In the genomic region with DNA sequence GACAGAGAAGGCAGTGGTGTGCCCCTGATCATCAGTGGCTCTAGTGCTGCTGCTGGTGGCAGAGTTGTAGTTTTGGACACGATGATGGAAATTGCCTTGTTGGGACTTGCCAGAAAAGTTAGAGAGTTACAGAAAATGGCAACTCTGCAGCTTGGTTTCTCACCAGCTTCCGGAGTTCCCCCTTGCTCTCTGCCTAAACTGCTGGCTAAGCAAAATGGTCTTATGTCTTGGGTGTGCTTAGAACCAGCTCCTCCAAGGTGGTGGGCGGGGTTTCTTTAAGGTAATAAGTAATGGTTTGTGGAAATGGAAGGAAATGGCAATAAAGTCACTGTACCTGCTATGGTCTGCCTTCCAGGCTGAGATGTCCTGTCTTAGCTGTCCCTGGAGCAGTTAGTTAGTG, we compare ENCODE assay signal across 19 mouse cellular contexts. TPM values are rescaled to one million over a fixed set of nuclear protein-coding genes. Genes with fewer than 3 reads are reported as not detected.
A peak's percentile ranks its signal among the peaks of the same experiment; 100 is the strongest.
DNase-seq lines count a peak whose midpoint lies in the region; ATAC-seq and TF ChIP-seq lines count a peak whose summit lies in the region.
"Had no signal": no experiment of that assay in that cellular context is flagged by ENCODE, and none has a peak within 500 bp of the region (broad histone marks: within the 10 kb centered on the region; RNA-seq: fewer than 3 reads in every experiment).

No protein-coding gene starts in this region.

- TF ChIP-seq POLR2A in CH12.LX (IDR thresholded peaks at IDR 0.05; ENCODE audit: low read depth, low read length), result no peak

- no peak overlapping the region for H3K27ac ChIP-seq in CH12.LX (ENCODE audit: insufficient read depth, low read depth)
- no peak overlapping the region for H3K27ac ChIP-seq in hindbrain, embryonic 12.5 days
- H3K27ac ChIP-seq in midbrain, embryonic 11.5 days (ENCODE audit: low read depth, low read length), result no peak overlapping the region
- H3K27ac ChIP-seq: embryonic facial prominence, embryonic 12.5 days; forebrain, embryonic 15.5 days; heart, embryonic 13.5 days; intestine, embryonic 15.5 days had no signal

- in situ Hi-C loops in CH12.LX (cut with MboI; ENCODE audit: low pct_ligation_motif_present, low pct_unique_long_range_greater_than_20kb, low sequenced_read_pairs), result no loop called here

- no peak overlapping the region for H3K9ac ChIP-seq in CH12.LX (ENCODE audit: insufficient read depth, low read depth)
- no peak overlapping the region for H3K9ac ChIP-seq in hindbrain, embryonic 12.5 days
- no peak overlapping the region for H3K9ac ChIP-seq in midbrain, embryonic 11.5 days (ENCODE audit: low read length)
- H3K9ac ChIP-seq: embryonic facial prominence, embryonic 12.5 days; forebrain, embryonic 15.5 days; heart, embryonic 13.5 days; intestine, embryonic 15.5 days had no signal

- ATAC-seq in megakaryocyte, adult 5-6 weeks (ENCODE audit: poor library complexity, severe bottlenecking), result no peak
- no peak for ATAC-seq in hindbrain, embryonic 12.5 days (ENCODE audit: low FRiP score)
- no peak for ATAC-seq in midbrain, embryonic 11.5 days (ENCODE audit: low FRiP score)
- ATAC-seq: forebrain, embryonic 15.5 days; hindbrain, embryonic 16.5 days; intestine, embryonic 15.5 days had no signal

- no peaks in the 10 kb centered on the region for H3K9me3 ChIP-seq in megakaryocyte, embryonic 14.5 days
- H3K9me3 ChIP-seq in CH12.LX (replicated peaks; ENCODE audit: low read length), result no peaks in the 10 kb centered on the region
- no peaks in the 10 kb centered on the region for H3K9me3 ChIP-seq in hindbrain, embryonic 12.5 days (replicated peaks)
- H3K9me3 ChIP-seq in midbrain, embryonic 11.5 days (ENCODE audit: control insufficient read depth, low read length), result no peaks in the 10 kb centered on the region
- H3K9me3 ChIP-seq: embryonic facial prominence, embryonic 12.5 days; forebrain, embryonic 15.5 days; G1E; heart, embryonic 13.5 days; intestine, embryonic 15.5 days had no signal

- H3K4me3 ChIP-seq in megakaryocyte, embryonic 14.5 days (replicated peaks), result peak overlapping the region; percentile 83
- H3K4me3 ChIP-seq in CH12.LX (replicated peaks in 1 of 3; ENCODE audit: low read depth in 2 of 3, low read length in 2 of 3, poor library complexity in 1 of 3), result no peak overlapping the region
- H3K4me3 ChIP-seq in hindbrain, embryonic 12.5 days, result no peak overlapping the region
- no peak overlapping the region for H3K4me3 ChIP-seq in midbrain, embryonic 11.5 days (ENCODE audit: low read depth, low read length)
- H3K4me3 ChIP-seq: embryonic facial prominence, embryonic 12.5 days; forebrain, embryonic 15.5 days; heart, embryonic 13.5 days; intestine, embryonic 15.5 days had no signal

- peaks cover 96% of the 10 kb centered on the region for H3K4me1 ChIP-seq in megakaryocyte, embryonic 14.5 days
- H3K4me1 ChIP-seq in CH12.LX (ENCODE audit: control insufficient read depth in 1 of 2, insufficient read depth in 2 of 2), result peaks cover 23 to 54% of the 10 kb centered on the region in 2 experiments
- peaks cover 32% of the 10 kb centered on the region for H3K4me1 ChIP-seq in hindbrain, embryonic 12.5 days
- no peaks in the 10 kb centered on the region for H3K4me1 ChIP-seq in midbrain, embryonic 11.5 days (ENCODE audit: control insufficient read depth, insufficient read depth, low read length)

- TF ChIP-seq EP300 in CH12.LX (IDR thresholded peaks at IDR 0.05; ENCODE audit: low read length), result no peak

- TF ChIP-seq CTCF in CH12.LX (conservative IDR thresholded peaks at IDR 0.05 in 1 of 2, IDR thresholded peaks at IDR 0.05 in 1 of 2; ENCODE audit: low read depth in 2 of 2, low read length in 2 of 2), result no peak

- peaks cover 92% of the 10 kb centered on the region for H3K36me3 ChIP-seq in megakaryocyte, embryonic 14.5 days (replicated peaks; ENCODE audit: low read length)
- H3K36me3 ChIP-seq in CH12.LX (replicated peaks in 1 of 2; ENCODE audit: control insufficient read depth in 1 of 2, insufficient read depth in 1 of 2, low read length in 1 of 2), result peaks cover 0 to 2% of the 10 kb centered on the region in 2 experiments
- no peaks in the 10 kb centered on the region for H3K36me3 ChIP-seq in hindbrain, embryonic 12.5 days
- H3K36me3 ChIP-seq in midbrain, embryonic 11.5 days (ENCODE audit: control insufficient read depth, insufficient read depth, low read length), result no peaks in the 10 kb centered on the region
- H3K36me3 ChIP-seq: embryonic facial prominence, embryonic 12.5 days; forebrain, embryonic 15.5 days; heart, embryonic 13.5 days; intestine, embryonic 15.5 days had no signal

- H3K4me2 ChIP-seq in CH12.LX (ENCODE audit: insufficient read depth, low read depth, poor library complexity, severe bottlenecking), result no peak overlapping the region
- H3K4me2 ChIP-seq in hindbrain, embryonic 12.5 days (replicated peaks), result no peak overlapping the region
- no peak overlapping the region for H3K4me2 ChIP-seq in midbrain, embryonic 11.5 days
- H3K4me2 ChIP-seq: embryonic facial prominence, embryonic 12.5 days; forebrain, embryonic 15.5 days; heart, embryonic 13.5 days; intestine, embryonic 15.5 days had no signal

- 93% methylated on average over 3 of the region's 3 CpGs for WGBS in hindbrain, embryonic 12.5 days
- 89% methylated on average over 3 of the region's 3 CpGs for WGBS in midbrain, embryonic 11.5 days

- H3K27me3 ChIP-seq in megakaryocyte, embryonic 14.5 days (replicated peaks), result no peaks in the 10 kb centered on the region
- no peaks in the 10 kb centered on the region for H3K27me3 ChIP-seq in CH12.LX (replicated peaks)
- no peaks in the 10 kb centered on the region for H3K27me3 ChIP-seq in hindbrain, embryonic 12.5 days
- no peaks in the 10 kb centered on the region for H3K27me3 ChIP-seq in midbrain, embryonic 11.5 days (ENCODE audit: control insufficient read depth, insufficient read depth, low read length)
- H3K27me3 ChIP-seq: embryonic facial prominence, embryonic 12.5 days; forebrain, embryonic 15.5 days; heart, embryonic 13.5 days; intestine, embryonic 15.5 days had no signal

- DNase-seq in CH12.LX (ENCODE audit: extremely low read depth) (no peak), liver (no peak)
- DNase-seq in induced T-regulatory cell, adult 2 months (ENCODE audit: low read depth), result peak; percentile 77
- DNase-seq in midbrain, embryonic 11.5 days (ENCODE audit: low spot score, missing footprints), result no peak
- DNase-seq: adrenal gland, postnatal 14 days; cerebellum, adult 18-20 months; cerebellum, postnatal 10 days; gastrocnemius, postnatal 14 days; heart, postnatal 36 days; kidney, adult 8-10 months had no signal

- H3K79me2 ChIP-seq in CH12.LX (replicated peaks; ENCODE audit: control insufficient read depth, extremely low read depth, insufficient read depth, poor library complexity, severe bottlenecking), result no peaks in the 10 kb centered on the region

- no peak for TF ChIP-seq RAD21 in CH12.LX (IDR thresholded peaks at IDR 0.05; ENCODE audit: low read depth, low read length)

- dilution Hi-C loops in CH12.LX (cut with MboI; ENCODE audit: extremely low pct_ligation_motif_present, extremely low pct_unique_long_range_greater_than_20kb, low sequenced_read_pairs), result no loop called here

TF ChIP-seq in CH12.LX, 34 proteins besides CTCF, POLR2A, EP300 and RAD21:
- peak; percentile 98 for TF ChIP-seq MAFK (IDR thresholded peaks at IDR 0.05; ENCODE audit: insufficient replicate concordance, low read length)
- no peak for TF ChIP-seq TCF12 (IDR thresholded peaks at IDR 0.05; ENCODE audit: low read depth, low read length)

RNA-seq across cellular contexts. Expression of a gene that starts 33.6 kb away (rescaled TPM):
- polyA plus RNA-seq in megakaryocyte, embryonic 14.5 days (2012; ENCODE audit: insufficient read depth, low replicate concordance), result 106 and 185 TPM in 2 replicates
- 2.9 and 3.0 TPM in 2 replicates for total RNA-seq in megakaryocyte, adult 5-6 weeks (2015)
- total RNA-seq in megakaryocyte, adult 5-6 weeks (2017), result 4.5 and 5.4 TPM in 2 replicates
- total RNA-seq in CH12.LX (2012; rRNA removed), result 6.4 and 7.6 TPM in 2 replicates
- 4.4 and 5.2 TPM in 2 replicates for total RNA-seq in CH12.LX (2014; rRNA removed)
- polyA plus RNA-seq in CH12.LX (2012; ENCODE audit: insufficient read length, low read depth), result 4.6 and 6.8 TPM in 2 replicates
- polyA plus RNA-seq in hindbrain, embryonic 12.5 days (2016; fragmentation: Nextera tagmentation; extraction: Ambion mirVana), result 53.8 and 54.4 TPM in 2 replicates
- polyA plus RNA-seq in midbrain, embryonic 11.5 days (2014; fragmentation: Nextera tagmentation; extraction: Ambion mirVana), result 30.2 and 33.6 TPM in 2 replicates
